In the genomic region with DNA sequence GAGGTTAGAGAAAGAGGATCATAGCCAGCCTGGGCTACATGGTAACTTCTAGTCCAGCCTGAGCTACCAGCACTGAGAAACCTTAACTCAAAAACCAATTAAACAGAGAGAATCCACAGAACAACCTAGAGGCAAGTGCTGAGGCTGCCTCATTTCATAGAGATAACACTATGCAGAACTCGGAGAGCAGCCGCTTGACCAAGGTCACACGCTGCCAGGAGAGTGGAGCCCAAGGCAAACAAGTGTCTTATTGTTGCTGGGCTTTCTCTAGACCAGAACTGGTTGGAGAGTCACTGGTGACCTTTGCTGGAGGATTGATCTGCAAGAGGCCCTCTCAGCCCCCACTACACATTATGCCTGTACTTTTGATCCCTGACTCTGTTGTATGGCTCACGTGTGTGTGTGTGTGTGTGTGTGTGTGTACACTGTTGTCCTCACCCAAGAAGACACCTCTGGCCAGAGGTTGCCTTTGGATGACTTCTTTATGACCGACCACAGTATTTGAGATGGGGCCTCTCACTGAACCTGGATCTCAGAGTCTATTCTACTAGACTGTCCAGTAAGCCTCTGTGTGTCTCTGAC, we compare ENCODE assay signal across 18 mouse cellular contexts. TPM values are rescaled to one million over a fixed set of nuclear protein-coding genes. Genes with fewer than 3 reads are reported as not detected.
A peak's percentile ranks its signal among the peaks of the same experiment; 100 is the strongest.
DNase-seq lines count a peak whose midpoint lies in the region; ATAC-seq and TF ChIP-seq lines count a peak whose summit lies in the region.
"Had no signal": no experiment of that assay in that cellular context is flagged by ENCODE, and none has a peak within 500 bp of the region (broad histone marks: within the 10 kb centered on the region; RNA-seq: fewer than 3 reads in every experiment).

No protein-coding gene starts in this region.

- peaks cover 38% of the 10 kb centered on the region for H3K4me1 ChIP-seq in forebrain, postnatal 0 days (ENCODE audit: insufficient read depth)
- H3K4me1 ChIP-seq in forebrain, embryonic 10.5 days, result peaks cover 59% of the 10 kb centered on the region
- H3K4me1 ChIP-seq in liver, postnatal 0 days (ENCODE audit: insufficient read depth), result peaks cover 2% of the 10 kb centered on the region
- peaks cover 3% of the 10 kb centered on the region; the same call in 1 of the 2 replicates for H3K4me1 ChIP-seq in liver, embryonic 12.5 days
- H3K4me1 ChIP-seq in intestine, postnatal 0 days (replicated peaks; ENCODE audit: control insufficient read depth, insufficient read depth, low read length), result no peaks in the 10 kb centered on the region

- 87% methylated on average over 5 of the region's 5 CpGs for WGBS in forebrain, postnatal 0 days
- 82% methylated on average over 5 of the region's 5 CpGs for WGBS in forebrain, embryonic 10.5 days
- 46% methylated on average over 5 of the region's 5 CpGs for whole genome bisulfite sequencing in liver, postnatal 0 days (ENCODE audit: insufficient replicate concordance)
- 51% methylated on average over 5 of the region's 5 CpGs for WGBS in liver, embryonic 12.5 days (ENCODE audit: insufficient replicate concordance)
- WGBS in intestine, postnatal 0 days, result 34% methylated on average over 5 of the region's 5 CpGs

- H3K9me3 ChIP-seq in forebrain, postnatal 0 days (ENCODE audit: low read length), result no peaks in the 10 kb centered on the region
- no peaks in the 10 kb centered on the region for H3K9me3 ChIP-seq in forebrain, embryonic 10.5 days
- no peaks in the 10 kb centered on the region for H3K9me3 ChIP-seq in liver, postnatal 0 days (ENCODE audit: low read length)
- no peaks in the 10 kb centered on the region for H3K9me3 ChIP-seq in liver, embryonic 12.5 days (replicated peaks)
- no peaks in the 10 kb centered on the region for H3K9me3 ChIP-seq in intestine, postnatal 0 days (ENCODE audit: control insufficient read depth)
- H3K9me3 ChIP-seq: heart, embryonic 12.5 days had no signal

- no peaks in the 10 kb centered on the region for H3K27me3 ChIP-seq in forebrain, postnatal 0 days (ENCODE audit: insufficient read depth, low read length)
- peaks cover 13% of the 10 kb centered on the region; the same call in 1 of the 2 replicates for H3K27me3 ChIP-seq in forebrain, embryonic 10.5 days (ENCODE audit: poor library complexity, severe bottlenecking)
- peaks cover 16% of the 10 kb centered on the region for H3K27me3 ChIP-seq in liver, postnatal 0 days (ENCODE audit: insufficient read depth, low read length)
- peaks cover 28% of the 10 kb centered on the region for H3K27me3 ChIP-seq in liver, embryonic 12.5 days (replicated peaks)
- no peaks in the 10 kb centered on the region for H3K27me3 ChIP-seq in intestine, postnatal 0 days (replicated peaks; ENCODE audit: control insufficient read depth, insufficient read depth, low read length)

- no peaks in the 10 kb centered on the region for H3K36me3 ChIP-seq in forebrain, postnatal 0 days (ENCODE audit: insufficient read depth)
- peaks cover 26% of the 10 kb centered on the region for H3K36me3 ChIP-seq in forebrain, embryonic 10.5 days (replicated peaks)
- H3K36me3 ChIP-seq in liver, postnatal 0 days (replicated peaks; ENCODE audit: insufficient read depth, low read length), result no peaks in the 10 kb centered on the region
- H3K36me3 ChIP-seq in liver, embryonic 12.5 days, result no peaks in the 10 kb centered on the region
- peaks cover 4% of the 10 kb centered on the region; the same call in 1 of the 2 replicates for H3K36me3 ChIP-seq in intestine, postnatal 0 days (ENCODE audit: control insufficient read depth, insufficient read depth)
- H3K36me3 ChIP-seq: heart, embryonic 12.5 days had no signal

- no peak for DNase-seq in forebrain, postnatal 0 days
- no peak for DNase-seq in forebrain, embryonic 10.5 days (ENCODE audit: extremely low spot score, low spot score)
- peak; percentile 25 for DNase-seq in liver, postnatal 0 days
- DNase-seq in adrenal gland, postnatal 25 days, result peak; percentile 41
- no peak for DNase-seq in T-cell, adult 2 months (ENCODE audit: low spot score)
- DNase-seq: gastrocnemius, postnatal 36 days; layer of hippocampus, postnatal 36 days; left cerebral cortex, postnatal 4 days; midbrain, embryonic 14.5 days; spleen, adult 18-20 months; thymus, postnatal 4 days had no signal

- H3K9ac ChIP-seq in forebrain, postnatal 0 days, result no peak overlapping the region
- no peak overlapping the region for H3K9ac ChIP-seq in liver, postnatal 0 days (replicated peaks)
- H3K9ac ChIP-seq in liver, embryonic 12.5 days, result no peak overlapping the region
- H3K9ac ChIP-seq in intestine, postnatal 0 days (ENCODE audit: low read depth, low read length), result no peak overlapping the region
- H3K9ac ChIP-seq: heart, embryonic 12.5 days had no signal

- no peak for TF ChIP-seq CTCF in forebrain, postnatal 0 days (IDR thresholded peaks at IDR 0.05; ENCODE audit: low read depth)
- TF ChIP-seq CTCF in liver, postnatal 0 days (IDR thresholded peaks at IDR 0.05; ENCODE audit: low read depth), result no peak
- TF ChIP-seq CTCF in intestine, postnatal 0 days (IDR thresholded peaks at IDR 0.05; ENCODE audit: low read depth), result no peak

- no peak for TF ChIP-seq EP300 in liver, postnatal 0 days (IDR thresholded peaks at IDR 0.05; ENCODE audit: low read depth)

- H3K4me3 ChIP-seq in forebrain, postnatal 0 days (ENCODE audit: low read depth, low read length), result no peak overlapping the region
- no peak overlapping the region for H3K4me3 ChIP-seq in forebrain, embryonic 10.5 days
- H3K4me3 ChIP-seq in liver, postnatal 0 days (ENCODE audit: low read depth, low read length), result no peak overlapping the region
- H3K4me3 ChIP-seq in liver, embryonic 12.5 days, result no peak overlapping the region
- no peak overlapping the region for H3K4me3 ChIP-seq in intestine, postnatal 0 days (ENCODE audit: low read depth, low read length)
- H3K4me3 ChIP-seq: erythroblast, embryonic 14.5 days; heart, embryonic 12.5 days; myocyte had no signal

- H3K27ac ChIP-seq in forebrain, postnatal 0 days (ENCODE audit: low read depth, low read length), result 0 out of 2 replicates have a peak overlapping the region, but pooled peaks have one; percentile 17
- no peak overlapping the region for H3K27ac ChIP-seq in forebrain, embryonic 10.5 days
- no peak overlapping the region for H3K27ac ChIP-seq in liver, postnatal 0 days (ENCODE audit: low read depth)
- H3K27ac ChIP-seq in liver, embryonic 12.5 days, result no peak overlapping the region
- H3K27ac ChIP-seq in intestine, postnatal 0 days (ENCODE audit: low read depth, low read length), result no peak overlapping the region

- H3K4me2 ChIP-seq in forebrain, postnatal 0 days (ENCODE audit: low read depth), result no peak overlapping the region
- H3K4me2 ChIP-seq in liver, postnatal 0 days (ENCODE audit: low read depth, low read length), result no peak overlapping the region
- H3K4me2 ChIP-seq in liver, embryonic 12.5 days, result no peak overlapping the region
- H3K4me2 ChIP-seq in intestine, postnatal 0 days (replicated peaks; ENCODE audit: low read depth), result no peak overlapping the region
- H3K4me2 ChIP-seq: heart, embryonic 12.5 days; liver, embryonic 11.5 days had no signal

- ATAC-seq in forebrain, postnatal 0 days, result no peak
- ATAC-seq in liver, postnatal 0 days, result peak; percentile 73
- no peak for ATAC-seq in liver, embryonic 12.5 days
- ATAC-seq in intestine, postnatal 0 days, result peak; percentile 69
- no peak for ATAC-seq in inflammation-experienced regulatory T-cells, adult 6 months

RNA-seq across cellular contexts. Expression of gene Gprc5b, which starts 5.6 kb away (rescaled TPM):
- total RNA-seq in forebrain, postnatal 0 days (2014; rRNA removed), result 18.7 and 34.0 TPM in 2 replicates
- 6.7 and 6.9 TPM in 2 replicates for polyA plus RNA-seq in forebrain, postnatal 0 days (2015; fragmentation: Nextera tagmentation; extraction: Ambion mirVana)
- 9.0 and 12.2 TPM in 2 replicates for polyA plus RNA-seq in forebrain, embryonic 10.5 days (2016; fragmentation: Nextera tagmentation; extraction: Ambion mirVana)
- polyA plus RNA-seq in liver, postnatal 0 days (2015; fragmentation: Nextera tagmentation; extraction: Ambion mirVana), result 0.20 and 0.33 TPM in 2 replicates
- polyA plus RNA-seq in liver, embryonic 12.5 days (2016; fragmentation: Nextera tagmentation; extraction: Ambion mirVana), result 0.46 and 0.73 TPM in 2 replicates
- 102 and 104 TPM in 2 replicates for total RNA-seq in adrenal gland, postnatal 25 days (2021)
- polyA plus RNA-seq in intestine, postnatal 0 days (2015; fragmentation: Nextera tagmentation; extraction: Ambion mirVana), result 0.66 and 1.5 TPM in 2 replicates
- 1 to 10 TPM in 2 of 3 experiments, not detected in 1; 2.0 to 7.6 TPM for polyA plus RNA-seq in inflammation-experienced regulatory T-cells, adult 6 months (2017; shearing (Covaris generic))

Comparison
In these comparisons a context has a peak if more than half of its experiments do, and no peak if none do; other contexts are left out.
1. ATAC-seq: peak in liver, postnatal 0 days (single experiment) and intestine, postnatal 0 days (single experiment); none in forebrain, postnatal 0 days (single experiment), liver, embryonic 12.5 days (single experiment) and inflammation-experienced regulatory T-cells, adult 6 months (single experiment).
2. DNase-seq: peak in liver, postnatal 0 days (single experiment) and adrenal gland, postnatal 25 days (single experiment); none in forebrain, postnatal 0 days (single experiment), forebrain, embryonic 10.5 days (single experiment) and T-cell, adult 2 months (single experiment).